Mouse (Mus musculus): ENCODE measurements around the gene Khnyn.
A peak's percentile ranks its signal among the peaks of the same experiment; 100 is the strongest.

Gene Khnyn

DNA sequence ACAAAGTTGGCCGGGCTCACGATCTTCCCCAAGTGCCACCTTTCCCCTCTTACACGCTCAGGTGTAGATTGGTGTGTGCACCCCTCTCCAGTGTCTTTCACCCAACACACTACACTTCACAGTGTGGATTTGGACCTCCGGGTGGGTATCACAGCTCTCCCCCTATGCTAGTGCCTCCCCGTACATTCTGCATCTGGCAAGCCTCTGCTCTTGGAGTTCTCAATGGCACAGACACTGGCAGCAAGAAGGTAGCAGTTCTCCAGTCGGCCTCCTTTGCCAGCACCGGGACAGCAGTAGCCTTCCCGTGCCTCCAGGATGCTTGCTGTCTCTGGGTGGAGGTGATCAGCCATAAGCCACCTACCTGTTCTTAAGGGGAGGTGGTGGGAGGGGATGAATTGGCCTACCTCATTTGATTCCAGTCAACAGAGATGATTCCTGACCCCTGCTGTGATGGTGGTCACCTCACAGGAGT is 11.5 kb upstream of the Khnyn start:
- DNase-seq (ENCODE audit: extremely low read depth, insufficient read length, low spot score) = no peak

DNA sequence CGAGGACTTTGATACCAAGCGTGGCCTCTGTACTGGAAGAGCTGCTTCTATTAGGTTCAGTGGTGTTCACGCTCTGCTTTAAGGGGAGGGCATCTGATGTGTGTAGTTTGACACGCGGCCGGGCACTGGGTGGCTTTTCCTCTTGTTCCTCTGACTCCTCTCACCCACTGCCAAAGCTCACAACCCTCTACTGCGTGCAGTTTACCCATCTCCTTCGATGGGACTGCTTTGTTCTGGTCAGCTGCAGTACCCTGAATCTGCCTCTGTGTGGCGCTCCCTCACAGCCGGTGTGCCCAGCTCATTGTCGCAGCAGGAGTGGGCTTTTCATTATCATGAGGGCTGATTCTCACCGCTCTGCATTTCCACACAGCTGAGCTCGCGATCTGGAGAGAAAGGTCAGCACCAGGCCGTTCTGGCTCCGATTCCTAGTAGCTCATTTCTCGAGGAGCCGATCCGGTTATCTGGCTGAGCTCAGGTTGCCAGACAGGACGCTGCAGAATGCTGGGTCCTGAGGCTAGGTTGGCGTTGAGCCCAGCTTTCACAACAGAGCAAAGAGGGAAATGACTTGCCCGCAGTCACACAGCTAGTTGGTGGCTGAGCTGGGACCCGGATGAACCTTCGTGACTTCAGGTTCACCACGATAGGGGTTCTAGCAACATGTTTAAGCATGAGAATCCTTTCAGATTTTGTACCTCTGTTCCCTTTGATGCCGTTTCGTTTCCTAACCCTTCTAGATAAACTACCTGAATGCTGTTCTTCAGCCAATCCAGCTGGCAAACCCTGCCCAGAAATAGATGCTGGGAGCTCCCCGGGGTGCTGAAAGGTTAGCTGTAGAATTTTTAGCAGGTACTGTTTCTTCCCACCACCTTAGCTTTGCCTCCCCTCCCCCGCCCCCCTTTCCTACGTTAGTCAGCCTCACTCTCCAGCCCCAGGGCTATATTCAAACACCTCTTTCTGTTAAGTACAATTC is 10.7 kb upstream of the Khnyn start:
- no peak for DNase-seq (ENCODE audit: extremely low read depth, insufficient read length, low spot score)

DNA sequence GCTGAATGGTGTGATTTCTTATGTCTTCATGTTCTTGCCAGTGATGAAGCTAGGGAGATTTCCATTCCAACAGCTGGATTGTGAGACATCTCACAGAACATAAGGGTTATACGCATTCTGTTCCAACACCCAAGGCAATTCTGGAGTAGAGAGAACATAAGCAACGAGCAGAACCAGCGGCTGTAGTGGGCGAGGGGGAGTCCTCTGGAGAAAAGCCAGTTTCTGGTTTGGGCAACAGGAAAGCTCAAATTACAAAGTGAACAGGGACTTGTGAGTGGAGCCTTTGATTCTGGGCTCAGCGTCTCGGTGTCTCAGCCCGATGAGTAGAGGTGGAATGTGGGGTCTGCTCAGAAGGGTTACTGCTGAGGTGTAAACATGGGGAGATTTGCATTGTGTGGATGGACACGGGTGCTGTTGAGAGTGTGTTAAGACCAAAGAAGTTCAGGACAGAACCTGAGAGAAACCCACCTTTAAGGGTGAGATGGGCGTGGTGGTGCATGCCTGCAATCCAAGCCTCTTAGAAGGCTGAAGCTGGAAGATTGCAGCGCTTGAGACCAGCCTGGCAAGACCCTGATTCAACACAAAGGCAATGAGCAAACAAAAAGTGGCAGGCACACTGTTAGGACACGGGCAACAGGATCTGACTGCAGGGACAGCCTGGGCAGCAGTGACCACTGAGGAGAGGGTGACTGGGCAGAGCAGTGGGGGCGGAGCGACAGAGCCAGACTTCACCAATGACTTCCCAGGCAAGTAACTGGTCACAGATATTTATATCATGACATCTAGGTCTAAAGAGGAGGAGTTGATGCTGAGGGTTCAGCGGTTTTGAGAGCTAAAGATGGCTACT is 7.1 kb upstream of the Khnyn start:
- no peak for DNase-seq (ENCODE audit: extremely low read depth, insufficient read length, low spot score)

DNA sequence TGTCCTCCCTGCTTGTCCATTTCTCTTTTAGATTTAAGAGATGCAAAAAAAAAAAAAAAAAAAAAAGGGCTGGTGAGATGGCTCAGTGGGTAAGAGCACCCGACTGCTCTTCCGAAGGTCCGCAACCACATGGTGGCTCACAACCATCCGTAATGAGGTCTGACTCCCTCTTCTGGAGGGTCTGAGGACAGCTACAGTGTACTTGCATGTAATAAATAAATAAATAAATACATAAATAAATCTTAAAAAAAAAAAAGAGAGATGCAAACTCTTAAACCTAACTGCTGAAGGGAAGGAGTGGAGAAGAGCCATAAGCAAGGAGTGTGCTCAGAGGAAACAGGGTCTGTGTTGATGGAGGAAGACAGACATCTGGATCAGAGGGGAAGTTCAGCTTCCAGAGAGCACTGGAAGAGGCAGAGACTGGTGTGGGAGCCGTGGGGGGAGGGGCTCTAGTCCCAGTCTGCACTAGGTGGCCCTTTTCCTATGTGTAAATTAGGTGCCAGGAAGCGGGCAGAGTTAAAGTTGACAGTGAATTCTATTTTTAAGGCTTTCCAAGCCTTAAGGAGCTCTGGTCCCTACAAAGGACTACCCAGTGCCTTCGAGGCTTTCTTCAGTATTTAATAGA is 6.3 kb upstream of the Khnyn start:
- DNase-seq (ENCODE audit: extremely low read depth, insufficient read length, low spot score) = no peak

DNA sequence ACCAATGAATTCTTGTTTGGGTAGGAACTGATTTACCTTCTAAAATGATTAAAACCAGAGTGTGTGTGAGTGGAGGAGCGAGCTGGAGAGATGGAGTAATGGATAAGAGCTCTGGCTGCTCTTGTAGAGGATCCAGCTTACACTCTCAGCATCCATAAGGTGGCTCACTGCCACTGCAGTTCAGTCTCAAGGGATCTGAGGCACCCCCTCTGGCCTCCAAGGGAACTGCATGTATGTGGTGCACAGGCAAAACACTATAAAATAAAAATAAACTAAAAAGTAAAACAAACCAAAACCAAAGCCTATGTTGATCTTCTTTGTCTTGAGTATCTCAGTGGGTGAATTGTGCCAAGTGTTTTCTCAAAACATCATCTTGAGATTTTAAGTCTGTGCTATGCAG is 5.1 kb upstream of the Khnyn start:
- DNase-seq (ENCODE audit: extremely low read depth, insufficient read length, low spot score) = no peak

DNA sequence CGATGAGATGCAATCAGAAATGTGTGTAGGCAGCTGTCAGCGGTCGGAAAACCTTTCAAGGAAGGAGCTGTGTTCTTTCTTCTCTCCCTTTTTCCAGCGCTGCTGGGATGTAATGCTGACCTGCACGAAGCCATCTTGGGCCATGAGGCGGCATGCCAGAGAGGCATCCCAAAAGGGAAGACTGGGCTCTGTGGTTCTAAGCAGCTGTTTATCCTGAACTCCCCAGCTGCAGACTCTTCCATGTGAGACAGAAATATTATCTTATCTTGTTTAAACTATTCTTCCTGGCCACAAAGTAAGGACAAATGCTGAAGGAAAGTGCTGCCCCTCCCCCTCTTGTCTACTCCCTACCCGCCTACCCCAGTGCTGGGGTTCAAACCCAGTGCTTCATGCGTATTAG is 3.8 kb upstream of the Khnyn start:
- no peak for DNase-seq (ENCODE audit: extremely low read depth, insufficient read length, low spot score)

DNA sequence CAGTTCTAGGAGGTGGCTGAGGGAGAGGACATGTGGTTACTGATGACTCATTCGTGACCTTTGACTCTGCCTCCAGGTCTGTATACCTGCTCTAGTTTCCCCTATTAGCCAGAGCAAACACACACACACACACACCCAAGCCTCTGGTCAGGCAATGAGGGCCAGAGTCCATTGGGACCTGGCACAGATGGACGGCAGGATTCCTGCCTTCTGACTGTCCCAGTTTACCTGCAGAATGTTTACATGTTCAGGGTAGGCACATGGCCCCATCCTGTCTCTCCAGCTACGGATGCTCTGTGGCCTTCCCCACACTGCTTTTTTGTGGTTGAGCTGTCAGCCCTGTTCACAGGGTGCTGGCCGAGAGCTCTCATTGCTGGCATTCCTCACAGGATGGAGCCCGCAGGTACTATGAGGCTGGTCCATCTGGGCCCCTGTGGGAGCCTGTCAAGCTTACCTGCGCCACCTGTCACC is 2.5 kb upstream of the Khnyn start:
- DNase-seq (ENCODE audit: extremely low read depth, insufficient read length, low spot score) = no peak

DNA sequence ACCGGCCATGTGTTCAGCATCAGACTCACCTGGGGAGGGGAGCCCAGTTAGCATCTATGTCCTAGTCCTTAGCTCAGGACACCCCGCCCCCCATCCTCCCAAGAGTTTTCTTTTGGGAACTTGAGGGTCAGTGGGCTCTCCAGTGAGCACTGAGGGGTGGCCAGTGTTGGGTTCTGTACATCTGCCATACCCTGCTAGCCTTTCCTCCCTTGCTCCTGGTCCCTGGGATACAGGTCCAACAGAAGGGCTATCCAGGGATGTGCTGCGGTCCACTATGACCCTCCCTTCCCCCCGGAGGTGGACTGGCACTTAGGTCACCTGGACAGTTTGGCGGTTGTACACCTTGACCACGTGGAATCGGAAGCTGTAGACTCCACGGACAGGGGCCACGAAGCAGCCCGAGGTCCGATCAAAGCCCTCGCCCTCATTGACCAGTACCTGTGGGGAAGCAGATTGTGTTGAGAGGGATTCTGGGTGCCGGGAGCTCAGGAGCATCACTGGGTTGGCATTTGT is 1.5 kb upstream of the Khnyn start:
- no peak for DNase-seq (ENCODE audit: extremely low read depth, insufficient read length, low spot score)

DNA sequence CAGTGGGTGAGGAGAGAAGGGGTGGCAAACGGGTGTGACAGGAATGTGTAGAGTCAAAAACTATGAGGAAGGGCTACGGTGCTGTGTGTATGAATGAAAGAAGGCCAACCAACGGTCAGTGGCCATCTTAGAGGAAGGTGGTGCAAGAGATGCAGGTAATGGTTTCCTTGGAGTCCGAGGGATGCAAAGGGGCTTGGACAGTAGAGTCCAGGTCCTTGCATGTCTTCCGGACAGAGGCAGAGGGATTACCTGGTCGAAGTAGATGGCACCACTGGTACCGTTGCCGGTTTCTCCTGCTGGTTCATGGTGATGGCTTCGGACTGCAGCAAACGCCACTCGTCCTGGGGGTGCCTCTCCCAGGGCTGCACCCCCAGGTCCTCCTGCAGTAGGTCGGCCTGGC is 1.1 kb upstream of the Khnyn start:
- DNase-seq (ENCODE audit: extremely low read depth, insufficient read length, low spot score) = no peak

DNA sequence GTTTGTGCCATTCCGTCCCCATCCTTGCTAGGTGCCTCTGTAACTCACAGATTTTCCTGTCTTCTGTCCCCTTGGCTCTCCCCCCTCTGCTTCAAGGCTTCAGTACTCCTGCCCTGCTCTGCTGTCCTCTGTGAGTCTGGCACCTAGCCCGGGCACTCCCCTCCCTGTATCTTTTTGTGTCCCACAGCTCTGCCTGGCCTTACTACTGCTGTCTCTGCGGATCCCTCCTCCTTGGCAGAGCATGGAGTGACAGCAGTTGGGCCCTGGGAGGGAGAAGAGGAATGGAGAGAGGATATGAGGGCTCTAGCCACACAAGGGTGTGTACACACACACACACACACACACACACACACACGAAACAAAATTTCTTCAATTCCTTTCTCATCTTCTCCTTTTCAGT is 581 bp upstream of the Khnyn start, which contains the start of gene Cbln3:
Cbln3 (minus strand) TSS at position 227 of the 400 bp plus-strand sequence.
- peak; percentile 34 for DNase-seq (ENCODE audit: extremely low read depth, insufficient read length, low spot score)

DNA sequence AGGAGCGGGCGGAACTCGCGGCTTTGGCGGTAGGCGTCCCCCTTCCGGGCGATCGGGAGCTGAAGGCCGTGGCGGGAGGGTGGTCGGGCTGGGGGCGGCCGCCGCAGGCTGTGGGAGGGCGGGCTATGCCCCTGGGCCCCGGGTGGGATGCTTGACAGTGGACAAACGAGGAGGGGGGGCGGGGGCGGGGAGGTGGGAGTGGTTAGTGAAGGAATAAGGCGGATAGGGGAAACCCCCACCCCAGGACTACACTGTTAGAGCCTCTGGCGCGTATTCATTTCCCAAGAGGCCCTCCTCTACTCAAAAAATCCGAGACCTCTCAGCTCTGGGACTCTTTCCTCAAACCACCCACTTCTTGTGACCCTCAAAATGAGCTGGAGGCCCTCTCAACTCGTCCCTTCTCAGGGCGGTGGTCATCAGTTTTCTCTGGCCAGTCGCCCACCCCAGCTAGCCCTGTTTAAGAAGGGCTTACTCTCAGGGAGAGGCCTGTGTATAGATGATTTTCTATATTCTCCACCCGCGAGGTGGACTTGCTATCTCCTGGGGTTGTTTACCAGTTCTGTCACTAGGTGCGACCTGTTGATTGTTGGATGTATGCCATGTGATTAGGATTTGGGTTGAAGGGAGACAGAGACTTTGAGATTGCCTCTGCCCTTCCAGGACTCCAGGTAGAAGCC is 505 bp downstream of the Khnyn start:
- peak; percentile 44 for DNase-seq (ENCODE audit: extremely low read depth, insufficient read length, low spot score)

DNA sequence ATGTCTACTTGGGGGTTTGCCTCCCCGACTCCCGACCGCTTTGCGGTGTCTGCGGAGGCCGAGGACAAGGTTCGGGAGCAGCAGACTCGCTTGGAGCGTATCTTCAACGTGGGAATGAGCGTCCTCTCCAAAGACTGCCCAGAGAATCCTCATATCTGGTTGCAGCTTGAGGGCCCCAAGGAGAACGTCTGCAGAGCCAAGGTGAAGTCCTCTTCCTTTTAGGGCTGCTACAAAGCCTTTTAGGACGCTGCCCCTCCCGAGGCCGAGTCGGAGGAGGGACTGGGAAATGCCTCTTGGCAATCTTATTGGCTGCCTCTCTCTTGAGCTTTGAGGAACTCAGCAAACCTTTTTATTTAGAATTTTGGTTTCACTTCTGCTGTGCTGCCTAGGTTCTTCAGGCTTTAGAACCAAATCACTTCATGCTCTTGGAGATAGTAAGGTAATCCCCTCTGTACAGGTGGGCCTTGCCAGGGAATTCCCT is 1.1 kb downstream of the Khnyn start:
- no peak for DNase-seq (ENCODE audit: extremely low read depth, insufficient read length, low spot score)

DNA sequence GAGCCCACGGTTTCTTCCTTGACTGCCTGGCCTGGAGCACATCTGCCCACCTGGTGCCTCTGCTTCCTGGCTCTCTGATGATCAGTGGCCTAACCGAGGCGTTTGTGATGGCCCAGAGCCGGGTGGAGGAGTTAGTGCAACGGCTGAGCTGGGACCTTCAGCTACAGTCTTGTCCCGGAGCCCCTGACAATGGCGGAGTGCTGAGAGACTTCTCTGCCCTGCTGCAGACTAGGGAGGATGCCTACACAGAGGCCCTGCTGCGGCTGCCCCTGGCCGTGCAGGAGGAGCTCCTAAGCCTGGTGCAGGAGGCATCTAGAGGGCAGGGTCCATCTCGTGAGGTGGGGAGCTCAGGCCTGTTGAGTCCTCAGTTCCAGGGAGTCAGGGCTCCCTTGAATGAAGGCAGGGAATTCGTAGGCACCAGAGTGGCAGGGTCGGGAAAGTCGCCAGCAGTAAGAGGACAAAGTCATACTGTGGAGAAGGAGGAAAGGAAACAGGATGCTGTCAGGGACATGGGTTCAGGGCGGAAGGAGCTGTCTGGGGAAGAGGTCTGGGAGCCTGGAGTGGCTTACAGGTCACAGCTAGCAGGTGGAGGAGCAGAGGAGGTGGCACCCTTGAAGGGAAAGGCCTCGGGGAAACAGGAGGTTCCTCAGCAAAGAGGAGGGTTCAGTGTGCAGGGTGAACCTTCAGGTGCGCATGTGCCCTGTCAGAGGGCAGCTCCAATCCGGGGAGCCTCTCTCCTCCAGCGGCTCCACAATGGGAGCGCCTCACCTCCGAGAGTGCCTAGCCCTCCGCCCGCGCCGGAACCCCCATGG is 2.0 kb downstream of the Khnyn start:
- no peak for DNase-seq (ENCODE audit: extremely low read depth, insufficient read length, low spot score)

DNA sequence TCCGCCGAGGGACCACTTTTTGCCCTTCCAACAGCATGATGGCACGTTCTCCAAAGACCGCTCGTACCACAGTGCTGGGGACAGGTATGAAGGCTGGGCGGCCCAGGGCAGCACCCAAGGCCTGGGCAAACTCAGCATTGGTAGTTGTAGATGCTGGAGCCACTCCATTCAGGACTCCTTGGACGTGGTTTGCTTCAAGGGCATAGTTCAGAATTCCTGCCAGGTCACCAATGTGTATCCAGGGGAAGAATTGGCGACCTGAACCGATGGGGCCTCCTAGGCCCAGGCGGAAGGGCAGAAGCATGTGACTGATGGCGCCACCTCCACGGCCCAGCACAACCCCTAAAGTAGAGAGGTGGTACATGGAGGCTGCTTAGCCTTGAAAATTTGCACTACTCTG is 12.9 kb downstream of the Khnyn start:
- no peak for DNase-seq (ENCODE audit: extremely low read depth, insufficient read length, low spot score)

DNA sequence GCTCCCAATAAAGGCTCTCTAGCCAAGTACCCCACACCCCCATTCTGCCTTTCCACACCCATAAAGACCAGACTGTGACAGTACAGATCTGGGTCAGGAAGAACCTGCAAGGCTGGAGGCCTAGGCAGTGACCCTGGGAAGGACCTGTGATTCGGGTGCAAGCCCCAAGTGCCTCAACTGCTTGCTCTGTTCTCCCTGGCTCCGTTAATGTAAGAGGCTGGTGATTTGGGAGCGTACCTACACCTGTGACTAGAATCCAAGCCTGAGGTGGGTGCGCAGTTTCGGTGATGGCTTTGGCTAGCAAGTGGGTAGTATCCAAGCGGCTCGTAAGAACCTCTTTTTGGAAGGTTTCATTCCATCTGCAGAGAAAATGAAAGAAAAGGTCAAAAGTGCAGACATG is 14.2 kb downstream of the Khnyn start:
- DNase-seq (ENCODE audit: extremely low read depth, insufficient read length, low spot score) = no peak

DNA sequence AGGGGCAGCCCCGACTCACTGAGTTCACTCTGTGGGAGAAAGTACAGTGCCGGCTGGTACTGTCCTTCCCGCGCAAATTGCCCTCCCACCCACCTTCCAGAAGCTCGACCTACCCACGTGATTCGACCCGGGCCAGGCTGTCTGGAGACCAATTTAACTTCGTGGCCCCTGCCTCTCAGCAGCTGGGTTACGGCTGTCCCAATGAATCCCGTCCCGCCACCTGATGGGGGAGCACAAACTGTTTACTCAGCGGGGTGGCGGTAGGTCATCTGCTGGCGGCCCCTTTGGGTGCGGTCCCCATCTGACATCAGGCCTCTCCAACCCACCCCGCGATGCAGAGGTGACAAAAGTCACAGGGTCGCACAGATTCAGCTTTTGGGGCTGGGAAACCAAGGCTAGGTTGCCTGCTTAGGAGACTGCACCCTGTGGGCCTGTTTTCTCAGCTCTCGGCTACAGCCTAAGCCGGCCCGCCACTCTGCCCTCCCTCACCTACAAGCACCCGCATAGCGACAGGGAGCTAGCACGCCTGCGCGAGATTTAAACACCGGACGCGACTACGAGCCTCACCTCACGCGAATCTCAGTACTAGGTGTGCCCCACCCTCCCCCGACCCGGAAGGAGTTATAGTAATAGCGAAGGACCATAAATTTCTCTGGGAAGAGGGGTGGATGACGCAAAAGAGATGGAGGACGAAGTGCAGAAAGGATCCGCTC is 15.1 kb downstream of the Khnyn start, which contains the start of gene Sdr39u1:
Sdr39u1 (minus strand) TSS at position 593 of the 713 bp plus-strand sequence.
- DNase-seq (ENCODE audit: extremely low read depth, insufficient read length, low spot score) = no peak

DNA sequence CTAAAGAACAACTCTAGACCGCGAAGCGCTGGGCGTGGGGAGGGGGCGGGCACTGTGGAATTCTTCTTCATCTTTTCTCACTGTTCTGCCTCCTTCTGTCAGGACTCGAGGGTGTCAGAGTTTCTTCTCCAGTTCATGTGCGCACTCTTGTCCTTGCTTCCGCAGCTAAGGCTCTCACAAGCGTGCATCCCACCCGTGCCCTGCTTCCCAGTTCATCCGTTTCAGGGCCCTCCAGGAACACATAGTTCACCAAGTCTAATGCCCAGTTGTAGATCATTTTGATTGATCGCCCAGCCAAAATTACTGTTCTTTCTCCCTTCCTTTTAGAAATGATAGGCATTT is 15.6 kb downstream of the Khnyn start:
- no peak for DNase-seq (ENCODE audit: extremely low read depth, insufficient read length, low spot score)

DNA sequence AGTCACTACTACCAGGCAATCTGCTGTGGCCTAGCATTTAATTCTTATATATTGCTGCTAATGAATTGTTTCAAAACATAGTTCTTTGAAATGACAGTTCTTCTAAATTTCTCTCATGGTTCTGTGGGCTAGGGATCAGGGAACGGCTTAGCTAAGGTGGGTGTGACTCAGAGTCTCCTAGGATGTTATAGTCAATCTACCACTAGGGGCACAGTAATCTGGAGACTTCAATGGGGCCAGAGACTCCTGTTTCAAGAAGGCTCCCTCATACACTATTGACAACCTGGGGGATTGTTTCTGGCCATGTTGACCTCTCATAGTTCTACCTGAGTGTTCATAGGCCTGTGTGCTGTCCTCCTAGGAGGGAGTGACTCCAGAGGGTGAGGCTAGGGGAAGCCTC is 20.8 kb downstream of the Khnyn start:
- DNase-seq (ENCODE audit: extremely low read depth, insufficient read length, low spot score) = no peak

DNA sequence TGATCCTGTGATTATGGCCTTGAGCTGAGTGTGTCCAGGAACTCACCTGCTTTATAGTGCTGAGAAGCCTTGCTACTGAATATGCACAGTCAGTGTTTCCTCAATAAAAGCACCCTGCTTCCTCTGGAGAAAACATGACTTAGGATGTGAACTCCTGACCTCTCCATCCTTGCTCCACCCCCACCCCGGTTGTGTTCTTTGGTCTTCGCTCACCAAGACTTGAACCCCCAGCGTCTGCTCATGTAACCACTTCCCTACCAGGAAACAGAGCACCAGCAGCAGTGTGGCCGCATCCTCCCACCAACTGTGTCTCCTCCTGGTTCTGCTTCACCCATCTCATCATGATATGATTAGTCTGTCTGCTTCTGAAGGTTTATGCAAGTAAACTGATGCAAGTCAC is 28.7 kb downstream of the Khnyn start:
- DNase-seq (ENCODE audit: extremely low read depth, insufficient read length, low spot score) = no peak

All from 3134 (cell line).